ENCODE assay signal across 9 mouse cellular contexts in genomic region chr8:47411994-47412695, GRCm38 (mm10). TPM values are rescaled to one million over a fixed set of nuclear protein-coding genes. Genes with fewer than 3 reads are reported as not detected.
A peak's percentile ranks its signal among the peaks of the same experiment; 100 is the strongest.
DNase-seq lines count a peak whose midpoint lies in the region; ATAC-seq and TF ChIP-seq lines count a peak whose summit lies in the region.
"Had no signal": no experiment of that assay in that cellular context is flagged by ENCODE, and none has a peak within 500 bp of the region (broad histone marks: within the 10 kb centered on the region; RNA-seq: fewer than 3 reads in every experiment).

No protein-coding gene starts in this region.

- peaks cover 11% of the 10 kb centered on the region for H3K27me3 ChIP-seq in liver, adult 2 months (ENCODE audit: control insufficient read depth, insufficient read depth, low read length)
- peaks cover 83% of the 10 kb centered on the region for H3K27me3 ChIP-seq in forebrain, embryonic 12.5 days
- H3K27me3 ChIP-seq in intestine, postnatal 0 days (replicated peaks; ENCODE audit: control insufficient read depth, insufficient read depth, low read length), result peaks cover 43% of the 10 kb centered on the region
- H3K27me3 ChIP-seq in lung, embryonic 15.5 days, result peaks cover 58% of the 10 kb centered on the region

- peak overlapping the region; percentile 70 for H3K4me3 ChIP-seq in liver, adult 2 months (ENCODE audit: insufficient read depth, low read depth, low read length)
- peak overlapping the region; percentile 66 for H3K4me3 ChIP-seq in forebrain, embryonic 12.5 days (replicated peaks)
- peak overlapping the region; percentile 75 for H3K4me3 ChIP-seq in intestine, postnatal 0 days (ENCODE audit: low read depth, low read length)
- peak overlapping the region; percentile 81 for H3K4me3 ChIP-seq in lung, embryonic 15.5 days

- WGBS in liver, adult 2 months, result 3% methylated on average over 43 of the region's 43 CpGs
- WGBS in forebrain, embryonic 12.5 days, result under 1% methylated on average over 43 of the region's 43 CpGs
- 1% methylated on average over 43 of the region's 43 CpGs for WGBS in intestine, postnatal 0 days
- 1% methylated on average over 43 of the region's 43 CpGs for WGBS in lung, embryonic 15.5 days

- TF ChIP-seq POLR2A in liver, adult 2 months (IDR thresholded peaks at IDR 0.05; ENCODE audit: extremely low read depth, insufficient read depth, low read length), result no peak

- H3K4me2 ChIP-seq in forebrain, embryonic 12.5 days, result peak overlapping the region; percentile 96
- H3K4me2 ChIP-seq in intestine, postnatal 0 days (replicated peaks; ENCODE audit: low read depth), result peak overlapping the region; percentile 98
- H3K4me2 ChIP-seq in lung, embryonic 15.5 days, result peak overlapping the region; percentile 95

- H3K36me3 ChIP-seq in liver, adult 2 months (ENCODE audit: control insufficient read depth, insufficient read depth, low read length), result no peaks in the 10 kb centered on the region
- H3K36me3 ChIP-seq in forebrain, embryonic 12.5 days (replicated peaks), result no peaks in the 10 kb centered on the region
- no peaks in the 10 kb centered on the region for H3K36me3 ChIP-seq in intestine, postnatal 0 days (ENCODE audit: control insufficient read depth, insufficient read depth)
- no peaks in the 10 kb centered on the region for H3K36me3 ChIP-seq in lung, embryonic 15.5 days

- H3K9ac ChIP-seq in liver, adult 2 months (ENCODE audit: low read depth, low read length), result peak overlapping the region; percentile 44
- H3K9ac ChIP-seq in forebrain, embryonic 12.5 days, result peak overlapping the region; percentile 65
- peak overlapping the region; percentile 53; the same call in 1 of the 2 replicates for H3K9ac ChIP-seq in intestine, postnatal 0 days (ENCODE audit: low read depth, low read length)
- peak overlapping the region; percentile 66 for H3K9ac ChIP-seq in lung, embryonic 15.5 days

- DNase-seq in liver, adult 2 months (ENCODE audit: extremely low read depth, low read depth, low spot score), result no peak
- no peak for DNase-seq in liver
- peak; percentile 17 to 38 for DNase-seq in urinary bladder, postnatal 36 days (ENCODE audit: low spot score in 2 of 2)
- DNase-seq in spleen, postnatal 36 days (ENCODE audit: low spot score in 2 of 2), result no peak
- no peak for DNase-seq in cerebellum, postnatal 4 days (ENCODE audit: low spot score in 2 of 2)

- peak; percentile 33; the same call in 1 of the 2 replicates for ATAC-seq in forebrain, embryonic 12.5 days (ENCODE audit: low FRiP score)
- peak; percentile 62 for ATAC-seq in intestine, postnatal 0 days
- peak; percentile 58 for ATAC-seq in lung, embryonic 15.5 days (ENCODE audit: borderline replicate concordance, extremely low read depth, low FRiP score, low TSS enrichment)

- H3K9me3 ChIP-seq in forebrain, embryonic 12.5 days, result no peaks in the 10 kb centered on the region
- H3K9me3 ChIP-seq in intestine, postnatal 0 days (ENCODE audit: control insufficient read depth), result no peaks in the 10 kb centered on the region
- H3K9me3 ChIP-seq in lung, embryonic 15.5 days, result no peaks in the 10 kb centered on the region

- TF ChIP-seq CTCF in liver, adult 2 months (IDR thresholded peaks at IDR 0.05; ENCODE audit: low read depth, low read length), result no peak
- no peak; the same call in 1 of the 2 replicates for TF ChIP-seq CTCF in intestine, postnatal 0 days (IDR thresholded peaks at IDR 0.05; ENCODE audit: low read depth)

- no peak overlapping the region for H3K27ac ChIP-seq in liver, adult 2 months (replicated peaks; ENCODE audit: insufficient read depth, low read depth, low read length)
- no peak overlapping the region for H3K27ac ChIP-seq in forebrain, embryonic 12.5 days
- no peak overlapping the region for H3K27ac ChIP-seq in intestine, postnatal 0 days (ENCODE audit: low read depth, low read length)
- H3K27ac ChIP-seq in lung, embryonic 15.5 days, result peak overlapping the region; percentile 96
- H3K27ac ChIP-seq: macrophage had no signal

- H3K4me1 ChIP-seq in liver, adult 2 months (ENCODE audit: control insufficient read depth, insufficient read depth, low read length), result no peaks in the 10 kb centered on the region
- peaks cover 28% of the 10 kb centered on the region for H3K4me1 ChIP-seq in forebrain, embryonic 12.5 days
- H3K4me1 ChIP-seq in intestine, postnatal 0 days (replicated peaks; ENCODE audit: control insufficient read depth, insufficient read depth, low read length), result no peaks in the 10 kb centered on the region; the same call in 1 of the 2 replicates
- H3K4me1 ChIP-seq in lung, embryonic 15.5 days, result peaks cover 22% of the 10 kb centered on the region

- no peaks in the 10 kb centered on the region for H3K79me2 ChIP-seq in liver, adult 2 months (ENCODE audit: control insufficient read depth, insufficient read depth, low read length)

RNA-seq across cellular contexts. Expression of gene Stox2, which starts 34.0 kb away (rescaled TPM):
- 0.87 and 1.0 TPM in 2 replicates for total RNA-seq in liver, adult 2 months (2014; rRNA removed)
- polyA plus RNA-seq in liver, adult 2 months (2012; rRNA removed), result 0.10 and 0.26 TPM in 2 replicates
- 49.4 and 50.5 TPM in 2 replicates for polyA plus RNA-seq in forebrain, embryonic 12.5 days (2016; fragmentation: Nextera tagmentation; extraction: Ambion mirVana)
- polyA plus RNA-seq in intestine, postnatal 0 days (2015; fragmentation: Nextera tagmentation; extraction: Ambion mirVana), result 3.2 and 3.9 TPM in 2 replicates
- 11.0 and 12.7 TPM in 2 replicates for polyA plus RNA-seq in lung, embryonic 15.5 days (2015; fragmentation: Nextera tagmentation; extraction: Ambion mirVana)
- polyA plus RNA-seq: macrophage had no signal

Comparison
In these comparisons a context has a peak if more than half of its experiments do, and no peak if none do; other contexts are left out.
1. DNase-seq: peak in urinary bladder, postnatal 36 days (2 of 2); none in liver, adult 2 months (single experiment), liver (single experiment), spleen, postnatal 36 days (0 of 2) and cerebellum, postnatal 4 days (0 of 2).
2. Peak in every context shown above with its lines, with median percentiles within 50 percentile points of each other: H3K4me3 ChIP-seq, H3K9ac ChIP-seq, ATAC-seq and H3K4me2 ChIP-seq.